Mouse (Mus musculus): Measurements from ENCODE around the gene Traf4. TPM values are rescaled to one million over a fixed set of nuclear protein-coding genes. Genes with fewer than 3 reads are reported as not detected.

The Traf4 gene
- polyA plus RNA-seq, 1 experiment from 2014 or later = 28.0 TPM

DNA sequence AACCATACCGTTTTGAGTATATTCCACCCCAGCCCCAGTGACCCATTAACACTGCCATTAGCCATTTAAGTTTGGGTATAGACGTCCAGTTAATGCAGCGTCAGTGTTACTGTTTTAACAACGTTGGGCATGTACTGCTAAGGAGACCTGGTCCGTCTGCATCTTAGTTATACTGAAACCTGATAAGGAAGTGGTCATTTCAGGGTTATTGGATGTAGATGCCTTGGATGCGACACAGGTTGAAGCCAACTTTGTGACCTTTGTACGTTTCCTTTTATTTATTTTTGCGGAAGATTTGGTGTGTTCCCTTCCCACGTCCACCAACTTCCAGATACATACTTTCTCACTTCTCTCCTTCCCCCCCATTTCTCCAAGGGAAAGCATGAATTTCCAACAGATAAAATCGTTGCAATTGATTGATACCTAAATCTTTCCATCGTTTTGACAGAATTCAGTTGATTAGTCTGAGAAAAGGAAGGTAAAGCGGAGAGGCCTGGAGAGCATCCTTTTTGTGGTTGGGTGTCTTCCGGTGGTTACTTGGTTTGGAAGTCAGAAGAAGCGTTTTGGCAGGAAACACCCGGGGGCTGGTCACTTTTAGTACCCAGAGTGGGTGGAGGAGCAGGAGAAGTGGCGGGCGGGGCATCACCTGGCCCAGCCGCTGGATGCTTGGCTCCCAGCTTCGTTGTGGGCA lies 50.6 kb downstream of the Traf4 start:
- Histone ChIP-seq H3K27ac (peak overlapping the region; percentile 81), H3K9ac (peak overlapping the region; percentile 79), H3K4me3 (replicated peaks) (peak overlapping the region; percentile 77), H3K4me2 (peak overlapping the region; percentile 73), H3K4me1 (replicated peaks) (peaks cover 64% of the 10 kb centered on the region), H3K9me3 (replicated peaks) (no peaks in the 10 kb centered on the region), H3K27me3 (no peaks in the 10 kb centered on the region), H3K36me3 (no peaks in the 10 kb centered on the region)
- DNase-seq (no peak), ATAC-seq (ENCODE audit: low read depth) (no peak)
- WGBS (ENCODE audit: insufficient replicate concordance) = 10% methylated on average over 19 of the region's 19 CpGs

- 0 out of 2 replicates have a peak overlapping the region, but pooled peaks have one; percentile 36 for H3K27ac ChIP-seq
- 71% methylated on average over 2 of the region's 2 CpGs for WGBS (ENCODE audit: insufficient replicate concordance)
- no peak for ATAC-seq (ENCODE audit: low read depth)
These were observed 51.8 kb downstream of the Traf4 start for GRCm38 (mm10) chr11:78113616-78114015.

More at GRCm38 (mm10) chr11:78113616-78114015, 51.8 kb downstream of the Traf4 start:
- Histone ChIP-seq H3K36me3 (no peaks in the 10 kb centered on the region), H3K27me3 (no peaks in the 10 kb centered on the region), H3K9ac (no peak overlapping the region), H3K4me2 (no peak overlapping the region), H3K4me3 (replicated peaks) (no peak overlapping the region), H3K4me1 (replicated peaks) (peaks cover 56% of the 10 kb centered on the region), H3K9me3 (replicated peaks) (no peaks in the 10 kb centered on the region)
- DNase-seq = no peak

Small RNAs within 50 kb of the gene (microRNA-seq; reads per million reads assigned to microRNA genes)
- 2.1 reads per million for gene Mir7653

Other genes starting within 250 kb of the Traf4 start
- 0.03 and 0.20 TPM in 2 replicates for gene Sez6, start 234.8 kb downstream of the Traf4 start, polyA plus RNA-seq (2015; fragmentation: Nextera tagmentation; extraction: Ambion mirVana)
- 6.5 and 7.6 TPM in 2 replicates for gene Phf12, start 182.8 kb downstream of the Traf4 start, polyA plus RNA-seq (2015; fragmentation: Nextera tagmentation; extraction: Ambion mirVana)
- 18.2 and 19.3 TPM in 2 replicates for gene Dhrs13, start 133.3 kb downstream of the Traf4 start, polyA plus RNA-seq (2015; fragmentation: Nextera tagmentation; extraction: Ambion mirVana)
- gene Flot2, start 127.7 kb downstream of the Traf4 start, polyA plus RNA-seq (2015; fragmentation: Nextera tagmentation; extraction: Ambion mirVana) = 24.6 and 27.1 TPM in 2 replicates
- gene Eral1, start 85.2 kb downstream of the Traf4 start, polyA plus RNA-seq (2015; fragmentation: Nextera tagmentation; extraction: Ambion mirVana) = 19.1 and 20.2 TPM in 2 replicates
- 3.7 and 5.5 TPM in 2 replicates for gene Fam222b, start 70.9 kb downstream of the Traf4 start, polyA plus RNA-seq (2015; fragmentation: Nextera tagmentation; extraction: Ambion mirVana)
- gene Nek8, start 11.1 kb upstream of the Traf4 start, polyA plus RNA-seq (2015; fragmentation: Nextera tagmentation; extraction: Ambion mirVana) = 8.9 and 9.2 TPM in 2 replicates
- 50.3 and 54.3 TPM in 2 replicates for gene Tlcd1, start 11.1 kb upstream of the Traf4 start, polyA plus RNA-seq (2015; fragmentation: Nextera tagmentation; extraction: Ambion mirVana)
- 1,033 and 1,075 TPM in 2 replicates for gene Rpl23a, start 18.0 kb upstream of the Traf4 start, polyA plus RNA-seq (2015; fragmentation: Nextera tagmentation; extraction: Ambion mirVana)
- gene Rab34, start 22.8 kb upstream of the Traf4 start, polyA plus RNA-seq (2015; fragmentation: Nextera tagmentation; extraction: Ambion mirVana) = 13.5 and 15.6 TPM in 2 replicates
- gene Proca1, start 27.8 kb upstream of the Traf4 start, polyA plus RNA-seq (2015; fragmentation: Nextera tagmentation; extraction: Ambion mirVana) = 0.44 and 0.65 TPM in 2 replicates
- 29.6 and 29.8 TPM in 2 replicates for gene Sdf2, start 80.2 kb upstream of the Traf4 start, polyA plus RNA-seq (2015; fragmentation: Nextera tagmentation; extraction: Ambion mirVana)
- 9.8 and 12.3 TPM in 2 replicates for gene Supt6, start 80.4 kb upstream of the Traf4 start, polyA plus RNA-seq (2015; fragmentation: Nextera tagmentation; extraction: Ambion mirVana)
- 33.6 and 42.8 TPM in 2 replicates for gene 2610507B11Rik, start 96.2 kb upstream of the Traf4 start, polyA plus RNA-seq (2015; fragmentation: Nextera tagmentation; extraction: Ambion mirVana)
- 0.06 TPM in 1 of 2 replicates, not detected in the other for gene BC030499, start 125.3 kb upstream of the Traf4 start, polyA plus RNA-seq (2015; fragmentation: Nextera tagmentation; extraction: Ambion mirVana)
- 30.3 and 32.6 TPM in 2 replicates for gene Spag5, start 135.9 kb upstream of the Traf4 start, polyA plus RNA-seq (2015; fragmentation: Nextera tagmentation; extraction: Ambion mirVana)
- 4.9 and 5.2 TPM in 2 replicates for gene Aldoc, start 157.4 kb upstream of the Traf4 start, polyA plus RNA-seq (2015; fragmentation: Nextera tagmentation; extraction: Ambion mirVana)
- gene Pigs, start 162.8 kb upstream of the Traf4 start, polyA plus RNA-seq (2015; fragmentation: Nextera tagmentation; extraction: Ambion mirVana) = 32.3 and 37.1 TPM in 2 replicates
- gene Unc119, start 177.9 kb upstream of the Traf4 start, polyA plus RNA-seq (2015; fragmentation: Nextera tagmentation; extraction: Ambion mirVana) = 27.4 and 28.0 TPM in 2 replicates
- not detected in 2 replicates for gene Foxn1, start 221.0 kb upstream of the Traf4 start, polyA plus RNA-seq (2015; fragmentation: Nextera tagmentation; extraction: Ambion mirVana)

Measured in liver, embryonic 13.5 days (tissue).